ENCODE assay signal across 8 mouse cellular contexts in the genomic region with DNA sequence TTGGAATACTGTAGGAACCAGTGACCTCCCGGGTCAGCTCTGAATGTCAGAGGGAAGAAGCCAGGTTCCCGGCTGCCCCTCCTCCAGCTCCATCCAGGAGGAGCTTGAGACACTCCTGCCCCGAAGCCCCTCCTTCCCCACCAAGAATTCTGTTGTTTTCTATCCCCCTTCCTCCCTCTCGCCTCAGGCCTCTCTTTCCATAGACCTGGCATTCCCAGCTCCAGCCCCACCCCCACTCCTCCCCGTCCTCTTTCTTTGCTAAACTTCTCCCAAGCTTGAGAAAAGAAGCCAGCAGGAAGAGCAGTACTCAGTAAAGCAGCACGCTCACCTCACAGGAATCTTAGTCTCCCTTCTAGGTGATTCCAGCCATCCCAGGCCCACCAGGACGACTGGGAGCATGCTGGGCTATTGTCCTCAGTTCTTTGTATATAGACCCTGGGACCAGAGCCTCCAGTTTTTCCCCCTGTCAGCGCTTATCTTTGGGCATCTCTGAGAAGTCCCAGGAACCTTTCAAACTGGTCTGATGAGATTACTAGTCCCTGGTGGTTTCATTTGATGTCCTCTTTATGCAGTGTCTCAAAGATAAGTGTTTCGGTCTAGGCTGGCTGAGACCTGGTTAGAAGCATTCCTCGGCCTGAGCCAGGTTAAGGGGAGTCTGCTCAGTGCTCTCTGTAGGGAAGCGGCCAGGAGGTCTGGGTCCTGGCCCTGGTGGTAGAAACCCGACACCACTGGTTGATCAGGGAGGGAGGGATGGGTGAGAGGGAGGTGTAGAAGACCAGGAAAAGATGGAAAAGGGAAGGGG. TPM values are rescaled to one million over a fixed set of nuclear protein-coding genes. Genes with fewer than 3 reads are reported as not detected.
A peak's percentile ranks its signal among the peaks of the same experiment; 100 is the strongest.
DNase-seq lines count a peak whose midpoint lies in the region; ATAC-seq and TF ChIP-seq lines count a peak whose summit lies in the region.

A gene (minus strand): TSS at position 48 of the 802 bp plus-strand sequence.

- 10% methylated on average over 12 of the region's 12 CpGs for WGBS in lung, embryonic 14.5 days
- WGBS in embryonic facial prominence, embryonic 13.5 days: 5% methylated on average over 12 of the region's 12 CpGs
- WGBS in limb, embryonic 13.5 days: 6% methylated on average over 12 of the region's 12 CpGs
- 60% methylated on average over 12 of the region's 12 CpGs for WGBS in small intestine, adult 2 months

- peak within 1 kb of the TSS; percentile 34; the same call in 1 of the 2 replicates for H3K9ac ChIP-seq in lung, embryonic 14.5 days
- peak within 1 kb of the TSS; percentile 66 for H3K9ac ChIP-seq in embryonic facial prominence, embryonic 13.5 days
- H3K9ac ChIP-seq in limb, embryonic 13.5 days: peak within 1 kb of the TSS; percentile 58; the same call in 1 of the 2 replicates

- 0 out of 2 replicates have a peak, but pooled peaks have one; percentile 36 for ATAC-seq in lung, embryonic 14.5 days (ENCODE audit: insufficient read depth)
- ATAC-seq in embryonic facial prominence, embryonic 13.5 days (ENCODE audit: insufficient number of reproducible peaks, insufficient read depth, low FRiP score, low TSS enrichment, low read depth): 0 out of 2 replicates have a peak, but pooled peaks have one; percentile 15
- peak; percentile 18; the same call in 1 of the 2 replicates for ATAC-seq in limb, embryonic 13.5 days (ENCODE audit: low FRiP score, low read depth)

- no peaks in the 10 kb centered on the region for H3K4me1 ChIP-seq in lung, embryonic 14.5 days (ENCODE audit: insufficient read depth)
- H3K4me1 ChIP-seq in embryonic facial prominence, embryonic 13.5 days: peaks cover 25% of the 10 kb centered on the region
- H3K4me1 ChIP-seq in limb, embryonic 13.5 days: peaks cover 25% of the 10 kb centered on the region
- peaks cover 6% of the 10 kb centered on the region for H3K4me1 ChIP-seq in small intestine, adult 2 months (ENCODE audit: control insufficient read depth, insufficient read depth, insufficient read length, low read length)

- DNase-seq in lung, embryonic 14.5 days: no peak
- DNase-seq in lung, postnatal 10 days: no peak
- DNase-seq in left cerebral cortex, adult 18-20 months (ENCODE audit: low spot score in 2 of 2): no peak
- DNase-seq in adrenal gland, postnatal 25 days: no peak
- no peak for DNase-seq in kidney, postnatal 25 days

- no peak within 1 kb of the TSS for H3K27ac ChIP-seq in lung, embryonic 14.5 days (ENCODE audit: low read depth)
- no peak within 1 kb of the TSS for H3K27ac ChIP-seq in embryonic facial prominence, embryonic 13.5 days
- no peak within 1 kb of the TSS for H3K27ac ChIP-seq in limb, embryonic 13.5 days
- H3K27ac ChIP-seq in small intestine, adult 2 months (ENCODE audit: insufficient read depth, low read depth, low read length): no peak within 1 kb of the TSS

- TF ChIP-seq POLR2A in small intestine, adult 2 months (IDR thresholded peaks at IDR 0.05; ENCODE audit: low read depth, low read length): no peak

- peaks cover 38% of the 10 kb centered on the region; the same call in 1 of the 2 replicates for H3K27me3 ChIP-seq in lung, embryonic 14.5 days (ENCODE audit: insufficient read depth, low read length)
- H3K27me3 ChIP-seq in embryonic facial prominence, embryonic 13.5 days: peaks cover 54% of the 10 kb centered on the region
- H3K27me3 ChIP-seq in limb, embryonic 13.5 days: peaks cover 53% of the 10 kb centered on the region
- H3K27me3 ChIP-seq in small intestine, adult 2 months (ENCODE audit: control insufficient read depth, insufficient read depth, low read length): peaks cover 17% of the 10 kb centered on the region

- no peak for TF ChIP-seq CTCF in lung, embryonic 14.5 days (IDR thresholded peaks at IDR 0.05; ENCODE audit: low read depth)
- no peak for TF ChIP-seq CTCF in small intestine, adult 2 months (IDR thresholded peaks at IDR 0.05; ENCODE audit: extremely low read depth, insufficient read length, insufficient replicate concordance, low read depth, low read length)

- H3K4me3 ChIP-seq in lung, embryonic 14.5 days (ENCODE audit: low read depth, low read length): peak within 1 kb of the TSS; percentile 46
- peak within 1 kb of the TSS; percentile 56 for H3K4me3 ChIP-seq in embryonic facial prominence, embryonic 13.5 days
- H3K4me3 ChIP-seq in limb, embryonic 13.5 days: peak within 1 kb of the TSS; percentile 54
- H3K4me3 ChIP-seq in small intestine, adult 2 months (ENCODE audit: low read depth, low read length): peak within 1 kb of the TSS; percentile 56

- H3K36me3 ChIP-seq in lung, embryonic 14.5 days (ENCODE audit: insufficient read depth): no peaks in the 10 kb centered on the region
- H3K36me3 ChIP-seq in embryonic facial prominence, embryonic 13.5 days: no peaks in the 10 kb centered on the region
- no peaks in the 10 kb centered on the region for H3K36me3 ChIP-seq in limb, embryonic 13.5 days
- no peaks in the 10 kb centered on the region for H3K36me3 ChIP-seq in small intestine, adult 2 months (ENCODE audit: control insufficient read depth, insufficient read depth, low read length)

- H3K4me2 ChIP-seq in lung, embryonic 14.5 days: peak within 1 kb of the TSS; percentile 93
- H3K4me2 ChIP-seq in embryonic facial prominence, embryonic 13.5 days: peak within 1 kb of the TSS; percentile 99
- peak within 1 kb of the TSS; percentile 97 for H3K4me2 ChIP-seq in limb, embryonic 13.5 days (replicated peaks)

- H3K9me3 ChIP-seq in lung, embryonic 14.5 days (ENCODE audit: low read depth, low read length): no peaks in the 10 kb centered on the region
- H3K9me3 ChIP-seq in embryonic facial prominence, embryonic 13.5 days: no peaks in the 10 kb centered on the region
- H3K9me3 ChIP-seq in limb, embryonic 13.5 days: no peaks in the 10 kb centered on the region

RNA-seq across cellular contexts. Expression of the gene that starts here (rescaled TPM):
- polyA plus RNA-seq in lung, embryonic 14.5 days (2014; fragmentation: Nextera tagmentation; extraction: Ambion mirVana): 4.7 and 6.6 TPM in 2 replicates
- 0.22 and 0.32 TPM in 2 replicates for polyA plus RNA-seq in embryonic facial prominence, embryonic 13.5 days (2015; fragmentation: Nextera tagmentation; extraction: Ambion mirVana)
- polyA plus RNA-seq in limb, embryonic 13.5 days (2015; fragmentation: Nextera tagmentation; extraction: Ambion mirVana): 0.19 and 0.34 TPM in 2 replicates
- polyA plus RNA-seq in small intestine, adult 2 months (2012; rRNA removed): 0.74 and 4.0 TPM in 2 replicates
- under 1 TPM; 0.16 to 0.23 TPM for total RNA-seq in left cerebral cortex, adult 18-20 months (2021)
- total RNA-seq in adrenal gland, postnatal 25 days (2021): 1.6 and 2.2 TPM in 2 replicates

Comparison
In these comparisons a context has a peak if more than half of its experiments do, and no peak if none do; other contexts are left out.
1. Peak in ATAC-seq, H3K4me3 ChIP-seq, H3K9ac ChIP-seq and H3K4me2 ChIP-seq in embryonic facial prominence, embryonic 13.5 days; RNA of the gene not detected or under 1 TPM.
2. Peak in ATAC-seq, H3K4me3 ChIP-seq, H3K9ac ChIP-seq and H3K4me2 ChIP-seq in limb, embryonic 13.5 days; RNA of the gene not detected or under 1 TPM.